Mouse (Mus musculus) kidney, postnatal 0 days (tissue): ENCODE data around the gene Cep57l1. TPM values are rescaled to one million over a fixed set of nuclear protein-coding genes. Genes with fewer than 3 reads are reported as not detected.

ENCODE experiments used
- ATAC-seq: fragments of 200-750 bp; cut with Nextera tagmentation; replicated peaks from 2 replicates; pipeline ENCODE4 v1.8.0; 2017; ENCODE audit warnings: low read depth, moderate number of reproducible peaks, moderate TSS enrichment, moderate library complexity; ENCODE audit not compliant: low FRiP score
- DNase-seq: peaks from one replicate; pipeline ENCODE4 v3.0.0-alpha.2; 2016; ENCODE audit warnings: low spot score
- H3K27ac ChIP-seq: fragments of 300-500 bp; sonication (generic); 2 replicates; pipeline ENCODE4 v1.5.1; 2014; ENCODE audit warnings: mild to moderate bottlenecking
- H3K27me3 ChIP-seq: fragments of 300-500 bp; sonication (generic); 2 replicates; pipeline ENCODE4 v1.6.1; 2014; ENCODE audit warnings: low read length, mixed read lengths; ENCODE audit not compliant: insufficient read depth
- H3K36me3 ChIP-seq: fragments of 300-500 bp; sonication (generic); 2 replicates; pipeline ENCODE4 v1.6.1; 2014; ENCODE audit warnings: low read length, mixed read lengths; ENCODE audit not compliant: insufficient read depth
- H3K4me1 ChIP-seq: fragments of 300-500 bp; sonication (generic); replicated peaks from 2 replicates; pipeline ENCODE4 v1.6.1; 2014; ENCODE audit warnings: antibody characterized with exemption, low read length, mixed read lengths; ENCODE audit not compliant: insufficient read depth
- H3K4me2 ChIP-seq: fragments of 300-500 bp; sonication (generic); 2 replicates; pipeline ENCODE4 v1.6.1; 2014; ENCODE audit warnings: mild to moderate bottlenecking, low read length, moderate library complexity, mixed read lengths
- H3K4me3 ChIP-seq: fragments of 300-500 bp; sonication (generic); replicated peaks from 2 replicates; pipeline ENCODE4 v1.5.1; 2014; ENCODE audit warnings: low read depth, low read length
- H3K9ac ChIP-seq: fragments of 300-500 bp; sonication (generic); 2 replicates; pipeline ENCODE4 v1.6.1; 2014; ENCODE audit warnings: low read depth, low read length
- H3K9me3 ChIP-seq: fragments of 300-500 bp; sonication (generic); replicated peaks from 2 replicates; pipeline ENCODE4 v1.6.1; 2016; ENCODE audit warnings: low read length, inconsistent platforms, mixed read lengths
- CTCF ChIP-seq: IDR thresholded peaks from 2 replicates; pipeline ENCODE4 v1.5.1; 2016; ENCODE audit warnings: antibody characterized with exemption, low read depth, mild to moderate bottlenecking, moderate library complexity
- WGBS: fragments of 180-500 bp; shearing (Covaris S2); extraction: QIAGEN DNeasy Blood & Tissue Kit; methylation state at CpG from one replicate; pipeline ENCODE4 v1.1.7; 2014; 5-methylcytosine and 5-hydroxymethylcytosine counted together
- polyA plus RNA-seq: library from polyadenylated mRNA; unstranded; fragments of >200 nt; fragmentation: Nextera tagmentation; extraction: Ambion mirVana; gene quantifications from 2 replicates; pipeline ENCODE4 v1.2.1, GENCODE M21; 2015

Cep57l1 gene
- 10.1 and 10.9 TPM in 2 replicates for polyA plus RNA-seq

DNA sequence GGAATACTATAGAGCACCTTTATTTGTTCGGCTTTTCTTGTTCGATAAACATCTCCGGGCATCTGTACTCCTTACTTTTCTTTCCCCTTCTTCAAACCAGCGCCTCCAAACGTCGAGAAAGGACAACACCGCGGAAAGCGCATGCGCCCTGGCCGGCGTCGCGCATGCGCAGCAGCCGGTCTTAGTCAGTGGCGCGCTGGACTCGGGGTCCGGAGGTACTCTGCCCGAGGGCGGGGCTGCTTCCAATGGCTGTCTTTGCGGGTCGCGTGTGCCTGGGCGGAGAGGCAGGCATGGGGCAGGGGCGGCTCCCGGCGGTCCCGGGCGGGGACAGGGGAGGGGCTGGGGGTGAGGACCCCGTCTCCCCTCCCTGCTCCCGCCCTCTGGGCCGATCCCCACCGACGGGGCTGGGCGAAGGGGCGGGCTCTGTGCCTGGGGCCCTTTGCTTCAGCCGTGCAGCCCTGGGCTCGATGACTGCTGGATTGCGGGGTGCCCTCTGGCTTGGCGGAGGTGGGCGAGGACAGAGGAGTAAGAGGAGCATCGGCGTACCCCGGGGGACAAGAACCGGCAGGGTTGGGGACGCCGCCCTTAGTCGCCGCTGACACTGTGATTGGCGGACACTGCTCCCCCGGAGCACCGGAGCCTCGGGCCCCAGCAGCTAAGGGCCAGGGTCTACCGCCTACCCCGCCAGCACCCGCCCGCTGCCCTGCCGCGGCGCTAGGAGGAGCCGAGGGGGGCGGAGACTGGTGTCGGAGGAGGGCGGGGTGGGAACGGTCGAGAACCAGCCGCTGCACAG is at the start of gene Cep57l1, which contains the start of gene Sesn1:
Gene Cep57l1 (minus strand): TSS at position 101 of the 793 bp plus-strand sequence.
Gene Sesn1 (plus strand): TSS at position 165 of the 793 bp plus-strand sequence.
- no peaks in the 10 kb centered on the region for H3K9me3 ChIP-seq

DNA sequence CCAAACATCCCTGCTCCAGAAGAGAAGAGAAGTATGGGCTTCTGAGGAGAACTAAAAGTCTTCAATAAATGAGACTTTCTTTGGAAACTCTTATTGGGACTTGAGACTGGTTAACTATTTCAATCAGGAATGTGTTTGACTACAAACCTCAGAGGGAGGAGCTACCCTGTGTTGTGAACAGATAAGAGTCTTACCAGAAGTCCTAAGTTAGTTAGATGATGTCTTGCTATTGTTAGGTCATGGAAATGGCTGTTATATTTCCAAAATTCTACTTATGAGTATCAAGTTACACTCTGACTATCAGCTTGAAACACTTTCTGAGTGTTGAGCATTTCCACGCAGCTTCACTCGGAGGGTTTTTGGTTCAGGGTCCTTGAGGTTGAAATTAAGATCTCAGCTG is 39.0 kb upstream of the Cep57l1 start:
- Histone ChIP-seq H3K9ac (no peak overlapping the region), H3K4me1 (no peaks in the 10 kb centered on the region), H3K27ac (no peak overlapping the region), H3K4me3 (no peak overlapping the region), H3K4me2 (no peak overlapping the region), H3K36me3 (no peaks in the 10 kb centered on the region), H3K27me3 (no peaks in the 10 kb centered on the region), H3K9me3 (no peaks in the 10 kb centered on the region)
- no peak for DNase-seq
- 84% methylated on average over 2 of the region's 2 CpGs for WGBS
- TF ChIP-seq CTCF: no peak
- ATAC-seq: no peak

More for the DNA sequence above, at the start of gene Cep57l1, which contains the start of gene Sesn1:
- Histone ChIP-seq H3K27me3 (no peaks in the 10 kb centered on the region), H3K27ac (peak within 1 kb of the TSS; percentile 93), H3K36me3 (no peaks in the 10 kb centered on the region), H3K4me2 (peak within 1 kb of the TSS; percentile 66), H3K4me1 (peaks cover 14% of the 10 kb centered on the region; the same call in 1 of the 2 replicates), H3K9ac (peak within 1 kb of the TSS; percentile 53), H3K4me3 (peak within 1 kb of the TSS; percentile 62)
- peak; percentile 5; the same call in 1 of the 2 replicates for TF ChIP-seq CTCF
- DNase-seq: peak; percentile 97
- WGBS: 0% methylated on average over 68 of the region's 69 CpGs
- ATAC-seq: peak; percentile 96

DNA sequence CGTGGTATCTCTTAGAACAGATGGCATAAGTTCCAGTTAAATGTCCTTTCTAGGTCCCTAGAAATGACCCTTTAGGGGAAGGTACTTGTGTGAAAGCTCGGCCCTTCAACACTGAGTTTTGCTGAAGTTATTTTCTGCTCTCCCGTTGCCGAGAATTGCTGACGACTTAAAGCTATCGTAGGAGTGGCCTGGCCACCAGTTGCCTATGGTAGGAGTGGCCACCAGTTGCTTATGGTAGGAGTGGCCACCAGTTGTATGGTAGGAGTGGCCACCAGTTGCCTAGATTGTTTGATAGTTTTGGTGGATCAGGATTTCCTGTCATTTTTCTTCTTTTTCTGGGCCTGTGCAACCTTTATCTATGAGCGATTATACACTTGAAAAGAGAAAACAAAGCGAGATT is 38.1 kb upstream of the Cep57l1 start:
- ATAC-seq (no peak), DNase-seq (no peak)
- Histone ChIP-seq H3K4me1 (no peaks in the 10 kb centered on the region), H3K9me3 (no peaks in the 10 kb centered on the region), H3K4me2 (no peak overlapping the region), H3K27ac (no peak overlapping the region), H3K27me3 (no peaks in the 10 kb centered on the region), H3K36me3 (no peaks in the 10 kb centered on the region), H3K9ac (no peak overlapping the region), H3K4me3 (no peak overlapping the region)
- 94% methylated on average over 8 of the region's 8 CpGs for WGBS
- TF ChIP-seq CTCF: no peak

- Histone ChIP-seq H3K4me3 (no peak overlapping the region), H3K9ac (no peak overlapping the region), H3K27ac (no peak overlapping the region), H3K27me3 (no peaks in the 10 kb centered on the region), H3K4me1 (no peaks in the 10 kb centered on the region), H3K9me3 (no peaks in the 10 kb centered on the region), H3K36me3 (no peaks in the 10 kb centered on the region), H3K4me2 (no peak overlapping the region)
- WGBS: 82% methylated on average over 4 of the region's 4 CpGs
- no peak for TF ChIP-seq CTCF
- DNase-seq (no peak), ATAC-seq (no peak)
Measured at GRCm38 (mm10) chr10:41838911-41839310, 29.2 kb upstream of the Cep57l1 start.

- Histone ChIP-seq H3K36me3 (no peaks in the 10 kb centered on the region), H3K4me3 (no peak overlapping the region), H3K4me1 (no peaks in the 10 kb centered on the region), H3K9ac (no peak overlapping the region), H3K27me3 (no peaks in the 10 kb centered on the region), H3K27ac (no peak overlapping the region), H3K4me2 (no peak overlapping the region), H3K9me3 (no peaks in the 10 kb centered on the region)
- DNase-seq: no peak
- no peak for ATAC-seq
- TF ChIP-seq CTCF: no peak
- 85% methylated on average over 2 of the region's 2 CpGs for WGBS
Measured at GRCm38 (mm10) chr10:41834131-41834530, 24.5 kb upstream of the Cep57l1 start.

DNA sequence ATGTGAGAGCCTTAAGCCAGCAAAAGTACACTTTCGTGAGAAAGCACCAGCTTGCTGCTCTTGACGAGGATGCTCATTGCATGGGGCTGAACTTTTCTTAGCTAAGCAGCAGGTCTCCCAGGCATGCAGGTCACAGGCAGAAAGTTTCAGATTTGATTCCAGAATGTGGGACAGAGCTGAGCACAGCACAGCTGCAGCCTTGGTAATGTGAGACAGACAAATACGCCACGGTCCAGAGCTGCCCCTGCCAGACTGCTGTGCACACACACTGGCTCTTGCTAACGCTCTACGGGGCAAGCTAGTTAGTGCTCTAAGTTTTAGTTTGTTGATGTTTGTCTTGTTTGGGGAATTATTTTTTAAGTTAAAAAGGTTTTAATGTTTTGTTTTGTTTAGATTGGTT is 22.5 kb upstream of the Cep57l1 start:
- Histone ChIP-seq H3K4me1 (peaks cover 3% of the 10 kb centered on the region; the same call in 1 of the 2 replicates), H3K9ac (no peak overlapping the region), H3K9me3 (no peaks in the 10 kb centered on the region), H3K4me3 (no peak overlapping the region), H3K4me2 (no peak overlapping the region), H3K27me3 (no peaks in the 10 kb centered on the region), H3K36me3 (no peaks in the 10 kb centered on the region), H3K27ac (no peak overlapping the region)
- TF ChIP-seq CTCF: no peak
- ATAC-seq (0 out of 2 replicates have a peak, but pooled peaks have one; percentile 46), DNase-seq (peak; percentile 78)
- 34% methylated on average over 6 of the region's 6 CpGs for WGBS
